Mouse (Mus musculus) heart, postnatal 10 days (tissue): ENCODE measurements at regions not wholly inside any gene's neighbourhood (a gene's known extent, or its start where the extent isn't known, plus 50 kb on each side); places are given as distances from the start of the nearest gene placed in this dataset.

Source experiments
- DNase-seq, 2 experiments: peaks; one replicate each; pipeline ENCODE4 v3.0.0; 2021
- intact Hi-C: fragments of 180-260 bp; cut with DNase I; formaldehyde crosslinking; loops from one replicate; pipeline ENCODE4 v1.15.1; 2025

DNA sequence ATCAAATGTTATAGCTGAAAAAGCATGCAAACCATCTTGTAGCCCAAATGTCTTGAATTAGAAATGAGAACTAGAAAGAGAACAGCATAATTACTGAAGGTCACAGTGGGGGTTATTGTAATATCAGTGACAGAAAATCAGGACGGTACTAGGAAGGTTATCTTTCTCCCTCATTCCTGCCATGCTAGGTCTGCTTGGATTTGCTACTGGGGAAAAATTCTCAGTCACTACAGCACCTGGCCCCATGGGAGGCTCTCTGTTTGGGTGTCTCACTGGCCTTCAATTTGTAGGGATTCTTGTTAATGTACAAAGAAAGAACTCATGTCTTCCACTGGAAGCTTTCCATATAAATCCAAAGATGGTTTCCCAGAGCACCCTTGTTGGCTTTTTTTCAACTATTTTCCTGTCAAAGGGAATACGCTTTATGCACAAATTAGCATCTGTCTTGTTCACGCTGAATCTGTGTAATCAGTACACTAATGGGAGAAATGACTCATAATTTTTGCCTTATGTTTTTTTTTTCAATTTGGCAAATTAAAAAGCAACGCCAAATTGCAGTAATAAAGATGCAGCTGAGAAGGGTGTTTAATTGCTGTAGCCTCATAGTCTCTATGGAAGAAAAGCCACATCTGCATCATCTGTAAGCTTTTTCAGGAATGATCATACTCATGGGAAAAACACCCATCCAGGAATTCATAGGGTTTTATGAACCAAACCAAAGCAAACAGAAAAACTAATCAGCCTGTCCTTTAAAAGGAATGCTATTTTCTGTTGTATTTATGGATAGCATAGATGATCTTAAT is 290.2 kb upstream of the Arhgef26 start:
- intact Hi-C loops: no loop called here
- DNase-seq: no peak

DNA sequence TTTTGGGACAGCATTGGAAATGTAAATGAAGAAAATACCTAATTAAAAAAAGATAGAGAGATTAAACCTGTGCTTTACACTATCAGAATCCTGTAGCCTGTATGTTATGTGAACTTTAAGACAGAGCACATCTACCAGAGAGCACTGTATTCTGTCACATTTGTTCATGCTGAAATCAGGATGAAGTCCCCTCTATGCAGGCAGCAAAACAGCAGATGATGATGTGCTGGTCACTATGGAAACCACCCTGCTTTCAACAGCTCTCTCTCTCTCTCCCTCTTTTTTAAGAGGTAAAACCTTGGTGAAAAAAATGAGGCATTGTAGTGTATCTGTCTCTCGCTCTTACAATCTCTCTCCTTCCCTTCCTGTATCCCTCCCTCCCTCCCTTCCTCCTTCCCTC is 283.9 kb upstream of the Arhgef26 start:
- intact Hi-C loops: no loop called here
- DNase-seq: no peak

DNA sequence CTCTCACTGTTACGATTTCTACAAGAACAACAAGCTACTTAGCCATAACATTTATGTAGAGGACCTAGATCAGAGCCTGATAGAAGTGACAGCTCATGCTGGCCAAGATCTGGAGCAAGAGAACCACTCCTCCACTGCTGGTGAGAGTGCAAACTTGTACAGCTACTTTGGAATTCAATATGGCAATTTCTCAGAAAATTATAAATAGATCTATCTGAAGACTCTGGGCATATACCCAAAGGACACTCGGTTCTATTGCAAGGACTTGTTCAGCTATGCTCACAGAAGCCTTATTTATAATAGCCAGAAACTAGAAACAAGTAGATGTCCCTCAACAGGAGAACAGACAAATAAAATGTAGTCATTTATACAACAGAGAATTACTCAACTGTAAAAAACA is 259.6 kb upstream of the Arhgef26 start:
- DNase-seq: no peak
- intact Hi-C loops: no loop called here

- DNase-seq: no peak
- intact Hi-C loops: no loop called here
Observed at GRCm38 (mm10) chr3:62085544-62085943, 252.6 kb upstream of the Arhgef26 start.

DNA sequence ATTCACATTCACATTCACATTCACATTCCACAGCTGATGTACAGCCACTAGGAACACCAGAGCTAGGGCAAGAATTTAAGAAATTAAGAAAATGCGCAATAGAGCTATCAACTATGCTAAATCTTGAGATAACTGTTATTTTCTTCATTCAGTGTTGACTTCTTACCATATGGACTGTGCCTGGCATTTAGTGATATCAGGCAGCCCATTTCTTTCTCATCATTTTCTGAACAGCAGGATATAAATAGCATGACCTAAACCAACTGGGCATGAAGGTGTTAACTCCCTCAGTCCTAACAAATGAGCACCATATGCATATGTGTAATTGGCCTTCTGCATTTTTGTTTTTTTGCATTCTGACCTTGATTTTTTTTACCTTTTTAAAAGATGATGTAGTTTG is 250.9 kb upstream of the Arhgef26 start:
- intact Hi-C loops: no loop called here
- no peak for DNase-seq

DNA sequence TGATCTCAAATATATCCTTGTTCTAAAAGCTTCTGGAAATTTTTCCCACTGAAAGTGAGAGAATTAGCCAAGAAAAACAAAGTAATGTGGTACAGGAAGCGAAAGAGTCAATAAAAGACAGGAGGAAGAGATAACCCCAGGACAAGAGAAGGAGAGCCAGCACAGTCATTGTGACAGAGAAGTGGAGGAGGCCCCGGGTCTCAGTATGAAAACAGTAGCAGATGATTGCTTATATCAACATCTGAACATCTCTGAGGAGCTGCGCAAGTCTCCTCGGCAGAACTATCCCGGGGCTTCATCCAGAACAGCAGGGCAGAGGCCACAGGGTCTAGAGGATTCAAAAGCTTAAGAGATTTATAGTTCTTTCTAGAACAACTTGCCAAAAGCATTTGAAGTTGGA is 235.0 kb upstream of the Arhgef26 start:
- intact Hi-C loops: no loop called here
- DNase-seq: peak in 1 of 2 experiments; percentile 4

DNA sequence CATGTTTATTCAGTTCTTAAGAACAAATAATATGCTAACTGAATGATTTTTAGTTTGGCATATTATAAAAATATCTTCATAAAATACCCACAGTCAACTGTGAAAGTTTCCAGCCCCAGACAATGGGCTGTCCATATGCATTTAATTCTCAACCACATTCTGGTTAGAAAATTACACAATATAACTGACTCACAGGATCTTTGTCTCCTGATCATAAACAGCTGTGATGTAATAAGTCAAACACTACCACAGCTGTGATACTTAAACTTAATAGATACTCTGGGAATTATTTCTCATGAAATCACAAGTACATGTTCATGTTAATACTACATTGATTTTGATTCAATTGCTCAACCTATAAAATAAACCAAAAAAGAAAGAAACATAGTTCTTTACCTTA is 234.3 kb upstream of the Arhgef26 start:
- intact Hi-C loops: no loop called here
- DNase-seq: no peak

DNA sequence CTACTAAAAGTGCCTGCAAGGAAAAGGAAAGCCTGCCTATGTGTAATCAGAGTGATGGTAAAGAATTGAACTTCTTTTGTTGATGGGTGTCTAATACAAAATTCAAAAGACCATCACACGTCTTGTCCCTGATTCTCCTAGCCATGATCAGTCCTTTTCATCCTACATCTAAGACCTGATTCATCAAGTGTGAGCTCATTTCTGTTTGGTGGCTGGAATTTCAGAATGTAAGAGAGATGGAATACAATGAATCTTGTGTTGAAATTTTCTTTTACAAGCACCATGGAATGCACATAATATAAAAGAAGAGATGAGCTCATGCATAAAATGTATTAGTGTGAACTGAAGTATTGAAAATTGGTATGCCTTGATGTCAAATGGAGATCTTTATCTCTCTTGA is 233.6 kb upstream of the Arhgef26 start:
- no peak for DNase-seq
- intact Hi-C loops: no loop called here

DNA sequence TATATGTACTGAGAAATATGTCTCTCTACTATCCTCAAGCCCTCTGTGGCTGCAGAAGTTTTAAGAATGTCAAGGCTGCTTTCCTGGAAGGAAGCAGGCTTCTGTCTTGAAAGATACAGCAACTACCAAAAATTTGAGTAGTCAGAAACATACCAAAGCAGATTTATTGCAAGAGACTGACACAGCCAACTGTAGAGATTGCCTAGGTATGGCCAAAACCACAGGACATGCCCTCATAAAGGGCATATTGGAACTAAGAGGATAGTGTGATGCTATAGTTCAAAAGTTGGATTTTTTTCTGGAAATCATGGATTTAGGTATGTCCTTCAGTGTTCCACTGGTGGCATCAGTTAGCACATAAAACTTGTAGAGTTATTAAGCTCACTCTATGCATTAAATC is 230.8 kb upstream of the Arhgef26 start:
- no peak for DNase-seq
- intact Hi-C loops: no loop called here
